Mouse (Mus musculus): ENCODE measurements at regions not wholly inside any gene's neighbourhood (a gene's known extent, or its start where the extent isn't known, plus 50 kb on each side); places are given as distances from the start of the nearest gene placed in this dataset.

- 64% methylated on average over 7 of the region's 7 CpGs for WGBS
- Histone ChIP-seq H3K9me3 (replicated peaks) (0 out of 2 replicates have a peak, but pooled peaks cover 4% of the 10 kb centered on the region), H3K36me3 (peaks cover 4% of the 10 kb centered on the region; the same call in 1 of the 2 replicates), H3K4me2 (no peak overlapping the region), H3K9ac (no peak overlapping the region), H3K27me3 (no peaks in the 10 kb centered on the region), H3K4me3 (replicated peaks) (no peak overlapping the region), H3K4me1 (peaks cover 4% of the 10 kb centered on the region; the same call in 1 of the 2 replicates), H3K27ac (no peak overlapping the region)
- ATAC-seq (replicated peaks; ENCODE audit: low FRiP score): no peak
Observed at GRCm38 (mm10) chr19:56086413-56087083, 200.4 kb upstream of the Habp2 start.

DNA sequence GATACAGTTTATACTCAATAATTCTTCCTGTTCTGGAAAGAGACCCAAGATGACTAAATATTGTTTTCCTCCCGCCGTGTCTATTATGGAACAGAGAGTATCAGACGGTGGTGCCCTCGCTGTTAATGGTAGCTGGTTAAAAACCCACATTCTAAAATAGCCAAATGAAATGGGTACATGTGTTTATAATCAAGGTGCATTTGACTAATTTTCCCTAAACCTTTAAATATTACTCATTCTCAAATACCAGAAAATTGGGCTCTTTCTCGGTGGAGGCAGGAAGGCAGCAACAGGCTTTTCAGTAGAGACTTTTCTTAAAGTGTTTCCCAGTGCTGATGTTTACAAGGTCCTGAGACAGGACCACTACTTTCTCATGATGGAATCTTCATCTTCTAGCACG lies 199.8 kb upstream of the Habp2 start:
- Histone ChIP-seq H3K27me3 (no peaks in the 10 kb centered on the region), H3K27ac (no peak overlapping the region), H3K9ac (no peak overlapping the region), H3K36me3 (peaks cover 4% of the 10 kb centered on the region; the same call in 1 of the 2 replicates), H3K9me3 (replicated peaks) (0 out of 2 replicates have a peak, but pooled peaks cover 4% of the 10 kb centered on the region), H3K4me3 (replicated peaks) (no peak overlapping the region), H3K4me1 (peaks cover 4% of the 10 kb centered on the region; the same call in 1 of the 2 replicates), H3K4me2 (no peak overlapping the region)
- WGBS: 71% methylated on average over 6 of the region's 6 CpGs
- ATAC-seq (replicated peaks; ENCODE audit: low FRiP score): no peak

GRCm38 (mm10) chr19:56089795-56090375 lies 197.1 kb upstream of the Habp2 start:
- Histone ChIP-seq H3K9me3 (replicated peaks) (no peaks in the 10 kb centered on the region), H3K36me3 (no peaks in the 10 kb centered on the region), H3K27ac (0 out of 2 replicates have a peak overlapping the region, but pooled peaks have one; percentile 5), H3K4me1 (peaks cover 14% of the 10 kb centered on the region), H3K27me3 (no peaks in the 10 kb centered on the region), H3K9ac (no peak overlapping the region), H3K4me3 (replicated peaks) (no peak overlapping the region), H3K4me2 (no peak overlapping the region)
- WGBS: 60% methylated on average over 17 of the region's 17 CpGs
- ATAC-seq (replicated peaks; ENCODE audit: low FRiP score): no peak

- no peak for ATAC-seq (replicated peaks; ENCODE audit: low FRiP score)
- Histone ChIP-seq H3K4me1 (peaks cover 15% of the 10 kb centered on the region), H3K4me2 (no peak overlapping the region), H3K27me3 (no peaks in the 10 kb centered on the region), H3K4me3 (replicated peaks) (no peak overlapping the region), H3K9me3 (replicated peaks) (no peaks in the 10 kb centered on the region), H3K36me3 (no peaks in the 10 kb centered on the region), H3K27ac (no peak overlapping the region), H3K9ac (no peak overlapping the region)
- WGBS: 94% methylated on average over 5 of the region's 5 CpGs
Observed at GRCm38 (mm10) chr19:56091581-56091980, 195.4 kb upstream of the Habp2 start.

- H3K27me3 ChIP-seq: no peaks in the 10 kb centered on the region
- H3K4me2 ChIP-seq: no peak overlapping the region
- peaks cover 4% of the 10 kb centered on the region; the same call in 1 of the 2 replicates for H3K9me3 ChIP-seq (replicated peaks)
- H3K9ac ChIP-seq: no peak overlapping the region
- no peak for ATAC-seq (replicated peaks; ENCODE audit: low FRiP score)
- H3K27ac ChIP-seq: no peak overlapping the region
- peaks cover 11% of the 10 kb centered on the region for H3K4me1 ChIP-seq
- WGBS: 64% methylated on average over 6 of the region's 6 CpGs
- no peaks in the 10 kb centered on the region for H3K36me3 ChIP-seq
- no peak overlapping the region for H3K4me3 ChIP-seq (replicated peaks)
Observed at GRCm38 (mm10) chr19:56095873-56096272, 191.1 kb upstream of the Habp2 start.

GRCm38 (mm10) chr19:56099725-56100124 lies 187.2 kb upstream of the Habp2 start:
- 82% methylated on average over 9 of the region's 9 CpGs for WGBS
- H3K36me3 ChIP-seq: no peaks in the 10 kb centered on the region

GRCm38 (mm10) chr19:56100131-56100872 lies 186.6 kb upstream of the Habp2 start:
- H3K4me1 ChIP-seq: peaks cover 9% of the 10 kb centered on the region
- no peak overlapping the region for H3K4me2 ChIP-seq
- ATAC-seq (replicated peaks; ENCODE audit: low FRiP score): no peak
- no peaks in the 10 kb centered on the region for H3K36me3 ChIP-seq
- H3K27me3 ChIP-seq: no peaks in the 10 kb centered on the region; the same call in 1 of the 2 replicates
- no peak overlapping the region for H3K9ac ChIP-seq
- 76% methylated on average over 4 of the region's 4 CpGs for WGBS
- H3K4me3 ChIP-seq (replicated peaks): no peak overlapping the region
- H3K27ac ChIP-seq: no peak overlapping the region
- peaks cover 4% of the 10 kb centered on the region; the same call in 1 of the 2 replicates for H3K9me3 ChIP-seq (replicated peaks)

More at GRCm38 (mm10) chr19:56099725-56100124, 187.2 kb upstream of the Habp2 start:
- peaks cover 7% of the 10 kb centered on the region for H3K4me1 ChIP-seq
- no peak overlapping the region for H3K4me3 ChIP-seq (replicated peaks)
- H3K27ac ChIP-seq: no peak overlapping the region
- H3K9ac ChIP-seq: no peak overlapping the region
- H3K27me3 ChIP-seq: no peaks in the 10 kb centered on the region; the same call in 1 of the 2 replicates
- H3K9me3 ChIP-seq (replicated peaks): peaks cover 4% of the 10 kb centered on the region; the same call in 1 of the 2 replicates
- H3K4me2 ChIP-seq: no peak overlapping the region
- ATAC-seq (replicated peaks; ENCODE audit: low FRiP score): no peak

GRCm38 (mm10) chr19:56102454-56103080 lies 184.4 kb upstream of the Habp2 start:
- Histone ChIP-seq H3K4me1 (peaks cover 20% of the 10 kb centered on the region), H3K9ac (no peak overlapping the region), H3K4me3 (replicated peaks) (no peak overlapping the region), H3K9me3 (replicated peaks) (peaks cover 4% of the 10 kb centered on the region; the same call in 1 of the 2 replicates), H3K27ac (no peak overlapping the region), H3K27me3 (peaks cover 7% of the 10 kb centered on the region; the same call in 1 of the 2 replicates), H3K36me3 (no peaks in the 10 kb centered on the region), H3K4me2 (no peak overlapping the region)
- ATAC-seq (replicated peaks; ENCODE audit: low FRiP score): no peak
- WGBS: 67% methylated on average over 7 of the region's 7 CpGs

DNA sequence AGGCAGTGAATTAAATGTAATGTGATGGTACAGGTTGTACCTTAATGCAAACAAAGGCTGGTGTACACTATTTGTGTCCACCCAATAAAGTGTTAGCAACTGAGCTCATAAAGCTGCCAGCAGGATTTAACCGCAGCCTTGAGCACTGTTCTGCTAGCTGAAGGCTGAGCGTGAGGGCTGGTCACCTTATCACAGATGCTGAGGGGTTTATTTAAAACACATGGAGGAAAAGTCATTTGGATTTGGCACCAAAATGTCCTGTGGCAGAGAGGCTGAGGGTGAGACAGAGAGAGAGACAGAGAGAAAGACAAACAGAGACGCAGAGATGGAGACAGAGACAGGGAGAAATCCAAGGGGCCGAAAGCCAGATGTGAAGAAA lies 181.9 kb upstream of the Habp2 start:
- Histone ChIP-seq H3K36me3 (no peaks in the 10 kb centered on the region), H3K4me3 (replicated peaks) (no peak overlapping the region), H3K27ac (no peak overlapping the region), H3K9ac (no peak overlapping the region), H3K4me2 (peak overlapping the region; percentile 40), H3K4me1 (peaks cover 20% of the 10 kb centered on the region), H3K9me3 (replicated peaks) (peaks cover 4% of the 10 kb centered on the region; the same call in 1 of the 2 replicates), H3K27me3 (peaks cover 12% of the 10 kb centered on the region; the same call in 1 of the 2 replicates)
- WGBS: 33% methylated on average over 4 of the region's 4 CpGs
- no peak for ATAC-seq (replicated peaks; ENCODE audit: low FRiP score)

DNA sequence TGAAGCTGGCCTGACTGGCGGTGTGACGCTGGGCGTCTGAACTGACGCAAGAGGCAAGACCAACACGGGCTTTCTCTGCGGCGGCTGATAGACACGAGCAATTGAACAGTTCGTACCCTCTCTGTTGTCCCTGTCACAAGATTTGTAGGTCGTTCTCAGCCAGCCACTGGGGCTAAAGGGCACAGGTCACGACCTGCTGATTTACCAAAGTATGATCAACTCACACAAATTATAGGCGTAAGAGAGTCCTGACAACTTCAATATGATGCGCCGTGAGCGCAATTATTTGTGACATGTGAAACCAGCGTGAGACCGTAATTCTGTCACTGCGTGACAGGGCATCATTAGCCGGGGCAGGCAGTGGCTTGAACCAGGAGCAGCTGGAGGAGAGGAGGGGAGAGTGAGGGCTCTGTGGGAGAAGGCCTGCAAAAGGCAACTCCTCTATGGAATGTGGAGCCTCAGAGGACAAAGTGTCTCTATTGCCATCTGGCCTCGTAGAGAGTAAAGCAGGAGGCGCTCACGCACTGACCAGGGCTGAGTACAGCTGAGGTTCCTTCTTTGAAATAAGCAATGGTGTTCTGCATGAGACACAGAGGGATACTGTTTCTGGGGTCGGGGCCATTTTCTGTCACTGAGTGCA lies 181.4 kb upstream of the Habp2 start:
- ATAC-seq (replicated peaks; ENCODE audit: low FRiP score): peak; percentile 86
- Histone ChIP-seq H3K27ac (0 out of 2 replicates have a peak overlapping the region, but pooled peaks have one; percentile 4), H3K4me2 (peak overlapping the region; percentile 40), H3K27me3 (peaks cover 12% of the 10 kb centered on the region; the same call in 1 of the 2 replicates), H3K9me3 (replicated peaks) (peaks cover under 1% of the 10 kb centered on the region; the same call in 1 of the 2 replicates), H3K4me3 (replicated peaks) (no peak overlapping the region), H3K36me3 (no peaks in the 10 kb centered on the region), H3K4me1 (peaks cover 21% of the 10 kb centered on the region), H3K9ac (no peak overlapping the region)
- 15% methylated on average over 23 of the region's 23 CpGs for WGBS

GRCm38 (mm10) chr19:56108796-56109195 lies 178.1 kb upstream of the Habp2 start:
- no peak overlapping the region for H3K9ac ChIP-seq
- WGBS: 59% methylated on average over 6 of the region's 6 CpGs

More at GRCm38 (mm10) chr19:56108796-56109195, 178.1 kb upstream of the Habp2 start:
- H3K4me2 ChIP-seq: no peak overlapping the region
- H3K4me1 ChIP-seq: peaks cover 23% of the 10 kb centered on the region
- no peak for ATAC-seq (replicated peaks; ENCODE audit: low FRiP score)
- H3K27me3 ChIP-seq: peaks cover 12% of the 10 kb centered on the region; the same call in 1 of the 2 replicates
- H3K27ac ChIP-seq: no peak overlapping the region
- no peaks in the 10 kb centered on the region for H3K9me3 ChIP-seq (replicated peaks)
- no peak overlapping the region for H3K4me3 ChIP-seq (replicated peaks)
- no peaks in the 10 kb centered on the region for H3K36me3 ChIP-seq
